Mouse (Mus musculus) spleen, postnatal 14 days (tissue): ENCODE measurements around the gene Vmn2r41.
"Not testable (repeated sequence)": the region's sequence is repeated elsewhere in the genome, so short reads cannot be mapped to it uniquely, and the experiment has no call there.

Source experiments
- DNase-seq, 2 experiments: peaks; one replicate each; pipeline ENCODE4 v3.0.0; 2021 to 2022; ENCODE audit warnings: low spot score in 2 of 2

The Vmn2r41 gene

DNA sequence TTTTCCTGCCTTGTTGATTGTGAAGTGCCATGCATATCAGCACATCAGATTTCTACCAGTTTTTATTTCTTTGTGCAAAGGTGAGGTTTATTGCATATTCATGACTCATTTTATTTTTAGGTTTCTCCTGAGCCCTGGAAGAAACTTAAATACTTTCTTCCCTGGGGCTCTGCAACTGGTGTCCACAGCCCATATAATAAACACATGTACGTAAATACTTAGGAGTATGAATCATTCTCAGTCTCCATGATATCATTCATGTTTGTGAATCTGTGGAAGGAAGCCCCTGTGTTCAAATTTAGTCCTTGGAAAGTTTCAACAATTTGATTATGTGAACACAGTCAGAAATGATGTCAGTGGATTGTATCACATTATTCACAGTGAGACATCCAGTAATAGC is at the start of gene Vmn2r41:
TSS of gene Vmn2r41 (minus strand) at position 101 of the 400 bp plus-strand sequence.
- not testable (repeated sequence) for DNase-seq

DNA sequence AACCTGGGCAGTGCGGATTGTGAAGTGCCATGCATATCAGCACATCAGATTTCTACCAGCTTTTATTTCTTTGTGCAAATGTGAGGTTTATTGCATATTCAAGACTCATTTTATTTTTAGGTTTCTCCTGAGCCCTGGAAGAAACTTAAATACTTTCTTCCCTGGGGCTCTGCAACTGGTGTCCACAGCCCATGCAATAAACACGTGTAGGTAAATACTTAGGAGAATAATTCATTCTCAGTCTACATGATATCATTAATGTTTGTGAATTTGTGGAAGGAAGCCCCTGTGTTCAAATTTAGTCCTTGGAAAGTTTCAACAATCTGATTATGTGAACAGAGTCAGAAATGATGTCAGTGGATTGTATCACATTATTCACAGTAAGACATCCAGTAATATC is 38.8 kb upstream of the Vmn2r41 start, which contains the start of gene Vmn2r42:
TSS of gene Vmn2r42 (minus strand) at position 101 of the 400 bp plus-strand sequence.
- DNase-seq: not testable (repeated sequence)

- DNase-seq: peak in 1 of 2 experiments; percentile 1
Measured at GRCm38 (mm10) chr7:8092871-8093270, 68.6 kb downstream of the Vmn2r41 start.
